Mouse (Mus musculus): Measurements from ENCODE around the gene Hacd1. TPM values are rescaled to one million over a fixed set of nuclear protein-coding genes. Genes with fewer than 3 reads are reported as not detected.

Gene Hacd1
- 1 to 10 TPM; 1.9 to 2.2 TPM for total RNA-seq (2023)

GRCm38 (mm10) chr2:14055566-14056331 lies at the start of gene Hacd1:
TSS of gene Hacd1 (minus strand) at chr2:14056135.

GRCm38 (mm10) chr2:14073362-14074220 lies 17.7 kb upstream of the Hacd1 start, which contains the start of gene Stam:
TSS of gene Stam (plus strand) at chr2:14074098.

Other genes starting within 250 kb of the Hacd1 start
- 10 to 100 TPM; 34.7 to 36.7 TPM for gene Stam, start 18.0 kb upstream of the Hacd1 start, total RNA-seq (2023)
- under 1 TPM; 0.15 to 0.21 TPM for gene Tmem236, start 118.4 kb upstream of the Hacd1 start, total RNA-seq (2023)
- gene Mrc1, start 173.3 kb upstream of the Hacd1 start, total RNA-seq (2023) = 100 to 1,000 TPM; 149 to 178 TPM